Mouse (Mus musculus): ENCODE results near the gene P2rx3.

Gene P2rx3

DNA sequence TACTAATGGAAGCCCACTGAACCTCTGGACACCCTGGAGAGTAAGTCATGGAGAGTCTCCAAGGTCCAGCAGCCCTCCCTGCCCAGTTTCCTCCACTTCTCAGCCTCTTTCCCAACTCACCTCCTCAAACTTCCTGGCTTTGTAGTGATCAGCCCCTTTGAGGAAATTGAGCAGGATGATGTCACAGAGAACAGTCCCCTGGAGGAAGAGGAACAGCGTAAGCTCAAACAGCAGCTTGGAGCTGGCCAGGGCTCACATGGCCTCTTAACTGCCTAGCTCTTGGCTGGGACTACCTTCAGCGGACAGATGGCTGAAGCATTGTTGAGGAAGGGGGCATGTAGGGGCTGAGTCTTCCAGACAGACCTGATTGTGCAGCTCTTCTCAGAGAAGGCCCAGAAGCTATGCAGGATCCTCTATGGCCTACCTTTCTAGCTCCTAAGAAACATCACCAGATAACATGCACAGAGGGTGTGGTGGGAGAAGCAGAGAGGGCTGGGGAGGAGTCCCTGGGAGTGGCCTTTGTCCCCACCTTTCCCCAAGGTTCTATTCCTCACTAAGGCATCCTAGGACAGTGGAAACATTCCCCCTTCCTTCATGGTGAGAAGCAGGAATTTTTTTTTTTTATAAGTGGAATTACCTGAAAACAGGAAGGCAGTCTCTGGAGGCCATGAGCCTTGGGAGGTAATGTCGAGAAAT lies 37.6 kb downstream of the P2rx3 start:
- in situ Hi-C loops (cut with MboI; ENCODE audit: low sequenced_read_pairs): loop anchor here (5.0 kb wide), 1 partner anchor 42 kb away; no protein-coding TSS in a partner anchor

GRCm38 (mm10) chr2:84996376-84996775 lies 40.9 kb downstream of the P2rx3 start:
- in situ Hi-C loops (cut with MboI; ENCODE audit: low sequenced_read_pairs): no loop called here

GRCm38 (mm10) chr2:84987930-84988329 lies 49.3 kb downstream of the P2rx3 start, which contains the start of gene Prg3:
Gene Prg3 (plus strand): TSS chr2:84988215.
- in situ Hi-C loops (cut with MboI; ENCODE audit: low sequenced_read_pairs): no loop called here

GRCm38 (mm10) chr2:84980188-84980587 lies 57.1 kb downstream of the P2rx3 start, which contains the start of gene Prg2:
Gene Prg2 (plus strand): TSS chr2:84980461.
- in situ Hi-C loops (cut with MboI; ENCODE audit: low sequenced_read_pairs): no loop called here

DNA sequence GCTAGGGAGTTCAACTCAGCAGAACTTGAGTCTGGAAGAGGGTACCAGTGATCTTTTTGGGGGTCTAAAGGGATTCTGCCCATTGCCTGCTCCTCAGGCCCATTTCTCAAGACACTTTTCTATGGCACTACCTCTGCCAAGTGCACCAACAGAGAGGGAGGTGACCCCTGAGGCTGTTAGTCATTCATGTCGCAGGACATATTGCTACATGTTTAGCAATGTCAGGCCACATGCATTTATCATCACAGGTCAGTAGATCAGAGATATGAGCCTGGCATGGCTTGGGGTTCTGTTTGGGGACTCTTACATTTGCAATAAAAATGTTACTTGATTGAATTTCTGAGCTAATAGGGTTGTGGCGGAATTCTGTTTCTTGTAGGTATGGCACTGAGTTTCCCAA lies 61.7 kb downstream of the P2rx3 start:
- in situ Hi-C loops (cut with MboI; ENCODE audit: low sequenced_read_pairs): no loop called here

DNA sequence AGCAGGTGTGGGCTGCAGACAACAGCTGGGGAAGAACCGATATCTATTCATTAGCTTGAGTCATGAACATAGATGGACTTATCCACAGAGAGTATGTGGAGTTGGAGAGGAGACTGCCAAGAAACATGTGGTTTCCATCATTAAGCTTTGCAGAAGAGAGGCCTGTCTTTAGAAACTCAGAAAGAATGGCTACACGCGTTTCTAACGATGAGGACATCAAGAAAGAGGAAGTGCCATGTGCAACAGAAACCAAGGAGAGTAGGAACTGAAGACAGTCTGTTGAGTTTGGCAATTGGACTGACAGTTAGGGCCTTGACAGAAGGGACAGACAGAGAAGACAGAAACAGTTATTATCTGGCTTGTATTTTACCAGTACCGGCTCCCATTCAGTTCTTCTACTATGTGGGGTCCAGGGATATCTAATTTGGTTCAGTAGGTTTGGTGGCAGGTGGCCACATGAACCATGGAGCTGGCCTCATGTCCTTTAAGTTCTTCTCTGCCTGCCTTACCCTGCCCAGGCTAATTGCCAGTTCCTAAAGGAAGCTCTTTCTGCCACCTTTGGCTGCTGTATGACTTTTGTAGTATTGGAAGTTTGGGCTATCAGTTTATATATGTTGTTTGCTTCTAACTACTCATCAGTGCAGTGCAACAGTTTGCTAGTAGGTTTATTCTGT lies 69.8 kb downstream of the P2rx3 start:
- in situ Hi-C loops (cut with MboI; ENCODE audit: low sequenced_read_pairs): no loop called here

GRCm38 (mm10) chr2:84964111-84964801 lies 73.0 kb downstream of the P2rx3 start:
- in situ Hi-C loops (cut with MboI; ENCODE audit: low sequenced_read_pairs): no loop called here

DNA sequence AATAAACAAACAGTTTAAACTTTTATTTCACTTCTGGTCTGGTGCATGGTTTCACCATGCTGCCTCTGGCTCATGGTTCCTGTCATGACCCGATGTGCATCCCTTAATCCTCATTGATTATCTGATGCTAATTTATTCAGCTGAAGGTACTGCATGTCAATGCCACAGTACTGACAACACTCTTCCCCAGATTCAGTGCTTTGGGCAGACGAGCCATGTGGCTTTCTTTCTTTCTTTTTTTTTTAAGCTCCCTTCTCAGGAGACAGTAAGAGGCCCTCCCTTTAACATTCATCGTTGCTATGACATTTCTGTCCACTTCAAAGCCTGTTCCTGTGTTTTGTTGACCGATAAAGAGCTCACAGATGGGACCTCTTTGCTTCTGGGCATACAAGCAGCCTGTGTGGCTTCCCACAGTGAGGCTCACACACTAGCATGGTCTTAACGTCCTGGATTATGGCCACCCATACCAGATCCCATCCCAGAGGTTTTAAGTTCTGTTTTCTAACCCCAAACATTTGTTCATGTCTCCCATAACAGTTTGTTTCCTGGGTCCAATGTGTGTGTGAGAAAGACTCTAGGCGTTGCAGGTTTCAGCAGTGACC lies 74.3 kb downstream of the P2rx3 start:
- in situ Hi-C loops (cut with MboI; ENCODE audit: low sequenced_read_pairs): no loop called here

DNA sequence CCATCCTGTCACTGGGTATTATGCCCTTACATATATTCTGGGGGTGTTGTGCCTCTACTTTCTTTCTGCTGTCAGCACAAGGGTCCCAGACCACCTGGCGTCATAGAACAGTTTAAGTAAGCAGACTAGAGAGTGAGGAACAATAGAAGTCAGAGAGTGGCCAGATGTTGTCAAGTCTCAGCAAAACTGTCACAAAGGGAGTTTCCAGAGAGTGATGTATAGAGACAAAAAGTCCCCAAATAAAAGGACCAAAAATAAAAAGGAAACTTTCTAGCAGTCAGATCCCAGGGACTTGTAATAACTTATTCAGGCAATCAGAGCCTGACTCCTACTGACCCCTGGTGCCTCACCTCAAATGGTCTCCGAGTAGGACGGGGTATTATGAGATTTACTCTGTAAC lies 75.4 kb downstream of the P2rx3 start:
- in situ Hi-C loops (cut with MboI; ENCODE audit: low sequenced_read_pairs): no loop called here

DNA sequence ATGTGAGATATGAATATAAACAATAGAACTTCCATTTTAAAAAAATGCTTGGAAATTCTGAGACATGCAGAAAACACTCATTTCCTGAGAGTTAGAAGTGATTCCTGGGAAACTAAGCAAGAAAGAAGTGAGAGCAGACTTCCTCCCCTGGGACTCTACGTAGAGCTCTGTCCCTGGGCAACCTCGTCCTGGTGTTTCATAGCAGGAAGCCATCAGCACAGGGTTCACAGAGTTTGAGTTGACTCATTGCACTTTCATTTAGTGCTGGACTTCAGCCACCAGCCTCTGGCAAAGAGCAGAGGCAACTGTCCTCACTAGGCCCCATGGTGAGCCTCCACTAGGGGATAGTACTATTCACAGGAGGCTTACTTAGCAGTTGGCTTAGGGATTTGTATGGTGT lies 76.0 kb downstream of the P2rx3 start:
- in situ Hi-C loops (cut with MboI; ENCODE audit: low sequenced_read_pairs): no loop called here

GRCm38 (mm10) chr2:84958588-84959264 lies 78.5 kb downstream of the P2rx3 start:
- in situ Hi-C loops (cut with MboI; ENCODE audit: low sequenced_read_pairs): loop anchor here (5.0 kb wide), 1 partner anchor 44 kb away; no protein-coding TSS in a partner anchor

GRCm38 (mm10) chr2:84956274-84956673 lies 81.0 kb downstream of the P2rx3 start:
- in situ Hi-C loops (cut with MboI; ENCODE audit: low sequenced_read_pairs): loop anchor here (5.0 kb wide), 1 partner anchor 46 kb away; no protein-coding TSS in a partner anchor

DNA sequence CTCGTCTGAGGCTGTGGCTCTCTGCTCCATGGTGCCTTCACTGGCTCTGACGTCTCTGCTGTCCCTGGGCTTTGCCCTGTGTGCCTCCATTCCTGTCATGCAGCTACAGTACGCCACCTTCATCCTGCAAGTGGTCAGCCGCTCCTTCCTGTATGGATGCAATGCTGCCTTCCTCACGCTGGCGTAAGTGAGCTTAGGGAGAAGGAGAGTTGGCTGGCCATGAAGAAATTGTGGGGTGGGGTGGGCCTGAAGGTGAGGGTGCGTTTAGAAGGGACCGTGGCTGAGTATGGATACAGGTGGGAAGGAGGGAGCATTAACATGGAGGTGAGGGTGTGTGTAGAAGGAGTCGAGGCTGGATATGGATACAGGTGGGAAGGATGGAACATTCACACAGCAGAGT lies 81.8 kb downstream of the P2rx3 start:
- in situ Hi-C loops (cut with MboI; ENCODE audit: low sequenced_read_pairs): loop anchor here (5.0 kb wide), 1 partner anchor 47 kb away; no protein-coding TSS in a partner anchor

DNA sequence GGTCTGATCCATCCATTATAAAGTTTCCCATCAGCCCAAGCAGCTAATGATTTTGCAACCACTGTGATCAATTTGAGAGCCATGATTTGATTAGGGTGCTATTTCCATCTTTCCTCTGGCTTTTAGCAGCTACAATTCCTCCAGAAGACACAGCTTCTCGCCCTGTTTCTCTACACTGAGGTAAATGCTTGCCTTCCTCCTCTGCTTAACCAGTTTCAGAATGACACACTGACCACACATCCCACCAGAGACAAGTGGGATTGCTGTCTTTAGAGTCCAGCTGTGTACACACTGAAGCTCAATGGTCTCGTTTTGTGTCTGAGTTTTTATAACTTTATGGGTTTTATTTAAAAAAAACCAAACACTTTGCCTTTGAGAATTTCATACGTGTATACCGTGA lies 84.6 kb downstream of the P2rx3 start:
- in situ Hi-C loops (cut with MboI; ENCODE audit: low sequenced_read_pairs): no loop called here

DNA sequence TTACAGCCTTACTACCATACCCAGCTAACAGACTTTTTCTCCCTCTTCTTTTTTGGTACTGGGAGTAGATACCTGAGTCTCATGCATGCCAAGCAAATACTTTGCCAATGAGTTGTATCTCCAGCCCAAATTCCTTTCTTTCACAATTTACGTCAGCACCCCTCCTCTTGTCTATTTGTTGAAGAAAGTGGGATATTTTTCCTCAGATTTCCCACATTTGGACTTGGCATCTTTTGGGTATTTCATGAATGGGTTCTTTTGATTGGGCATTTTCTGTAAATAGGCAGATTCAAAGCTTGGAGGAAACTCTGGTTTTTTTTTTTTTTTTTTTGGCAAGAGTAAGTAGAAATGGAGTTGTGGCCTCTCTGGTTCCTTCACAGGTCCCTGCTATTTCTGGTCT lies 85.0 kb downstream of the P2rx3 start:
- in situ Hi-C loops (cut with MboI; ENCODE audit: low sequenced_read_pairs): no loop called here

- in situ Hi-C loops (cut with MboI; ENCODE audit: low sequenced_read_pairs): no loop called here
Observed at GRCm38 (mm10) chr2:84951027-84951426, 86.2 kb downstream of the P2rx3 start.

DNA sequence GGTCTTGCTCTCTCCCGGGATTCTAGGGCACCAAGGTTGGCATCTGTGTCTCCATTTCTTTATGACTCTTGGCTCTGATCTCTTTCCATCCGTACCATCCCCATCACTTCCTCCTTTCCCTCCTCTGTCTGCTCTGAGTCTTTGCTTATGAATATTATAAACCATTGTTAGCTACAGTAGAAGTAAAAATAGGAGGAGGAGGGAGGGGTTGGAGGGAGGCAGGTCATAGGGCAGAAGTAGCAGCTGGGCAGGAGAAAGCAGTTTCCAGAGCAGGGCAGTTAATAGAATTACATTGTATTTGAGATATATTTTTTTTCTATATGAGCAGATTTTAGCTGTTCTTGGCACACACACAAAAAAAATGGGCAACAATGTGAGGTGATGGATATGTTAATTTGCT lies 88.5 kb downstream of the P2rx3 start:
- in situ Hi-C loops (cut with MboI; ENCODE audit: low sequenced_read_pairs): no loop called here
